ENCODE assay signal across 8 mouse cellular contexts in genomic region chr13:64248775-64249524, GRCm38 (mm10). TPM values are rescaled to one million over a fixed set of nuclear protein-coding genes. Genes with fewer than 3 reads are reported as not detected.
DNase-seq lines count a peak whose midpoint lies in the region; ATAC-seq and TF ChIP-seq lines count a peak whose summit lies in the region.

No protein-coding gene starts in this region.

- peak; percentile 96 for TF ChIP-seq CTCF in C2C12 (IDR thresholded peaks at IDR 0.05; ENCODE audit: control insufficient read depth, insufficient read depth, insufficient read length)

- DNase-seq in brain, adult 2 months (ENCODE audit: low read depth, low spot score): peak; percentile 82
- DNase-seq in liver, embryonic 11.5 days (ENCODE audit: low spot score): peak; percentile 88
- DNase-seq in spleen, postnatal 4 days (ENCODE audit: low spot score in 2 of 2): peak; percentile 89 to 97

- peak; percentile 98 for ATAC-seq in erythroblast, adult 5-6 weeks (replicated peaks; ENCODE audit: low FRiP score, poor library complexity, severe bottlenecking)
- peak; percentile 80 for ATAC-seq in heart, embryonic 11.5 days (replicated peaks; ENCODE audit: insufficient number of reproducible peaks, low FRiP score, low TSS enrichment)
- ATAC-seq in kidney, embryonic 16.5 days (ENCODE audit: low FRiP score, low TSS enrichment): peak; percentile 87
- ATAC-seq in liver, embryonic 11.5 days (replicated peaks; ENCODE audit: low FRiP score): peak; percentile 85

- H3K9ac ChIP-seq in heart, embryonic 11.5 days (ENCODE audit: low read depth, low read length): peak overlapping the region; percentile 85
- H3K9ac ChIP-seq in kidney, embryonic 16.5 days (replicated peaks; ENCODE audit: low read length): peak overlapping the region; percentile 71
- peak overlapping the region; percentile 92 for H3K9ac ChIP-seq in liver, embryonic 11.5 days (ENCODE audit: low read depth, low read length)

- peak overlapping the region; percentile 33 for H3K4me3 ChIP-seq in C2C12 (ENCODE audit: insufficient read depth, poor library complexity, severe bottlenecking)
- peak overlapping the region; percentile 70 for H3K4me3 ChIP-seq in heart, embryonic 11.5 days (ENCODE audit: low read depth, low read length)
- peak overlapping the region; percentile 61 for H3K4me3 ChIP-seq in kidney, embryonic 16.5 days (ENCODE audit: low read length)
- H3K4me3 ChIP-seq in liver, embryonic 11.5 days (ENCODE audit: low read depth, low read length): peak overlapping the region; percentile 74
- peak overlapping the region; percentile 43 for H3K4me3 ChIP-seq in myocyte

- peak overlapping the region; percentile 86 for H3ac ChIP-seq in C2C12 (ENCODE audit: control insufficient read depth, insufficient read length, low read depth)
- peak overlapping the region; percentile 9 for H3ac ChIP-seq in myocyte (ENCODE audit: control insufficient read depth, insufficient read length)

- H3K9me3 ChIP-seq in heart, embryonic 11.5 days (replicated peaks; ENCODE audit: control insufficient read depth, low read length): no peaks in the 10 kb centered on the region
- H3K9me3 ChIP-seq in kidney, embryonic 16.5 days (ENCODE audit: low read length): no peaks in the 10 kb centered on the region
- H3K9me3 ChIP-seq in liver, embryonic 11.5 days (ENCODE audit: control insufficient read depth, low read length): no peaks in the 10 kb centered on the region

- H3K79me3 ChIP-seq in C2C12 (ENCODE audit: low read depth): peaks cover 17% of the 10 kb centered on the region

- peaks cover 8% of the 10 kb centered on the region; the same call in 1 of the 2 replicates for H3K4me1 ChIP-seq in heart, embryonic 11.5 days (ENCODE audit: control insufficient read depth, insufficient read depth, low read length)
- peaks cover 6% of the 10 kb centered on the region; the same call in 1 of the 2 replicates for H3K4me1 ChIP-seq in kidney, embryonic 16.5 days (ENCODE audit: insufficient read depth, low read length)
- H3K4me1 ChIP-seq in liver, embryonic 11.5 days (replicated peaks; ENCODE audit: control insufficient read depth, insufficient read depth, low read length): peaks cover 21% of the 10 kb centered on the region

- WGBS in heart, embryonic 11.5 days (ENCODE audit: insufficient replicate concordance): 8% methylated on average over 22 of the region's 22 CpGs
- 8% methylated on average over 22 of the region's 22 CpGs for WGBS in kidney, embryonic 16.5 days
- 6% methylated on average over 22 of the region's 22 CpGs for WGBS in liver, embryonic 11.5 days

- H3K27me3 ChIP-seq in C2C12 (ENCODE audit: control insufficient read depth, insufficient read depth, insufficient read length): no peaks in the 10 kb centered on the region
- H3K27me3 ChIP-seq in heart, embryonic 11.5 days (ENCODE audit: control insufficient read depth, insufficient read depth, low read length): no peaks in the 10 kb centered on the region
- H3K27me3 ChIP-seq in kidney, embryonic 16.5 days (ENCODE audit: insufficient read depth, low read length): no peaks in the 10 kb centered on the region
- H3K27me3 ChIP-seq in liver, embryonic 11.5 days (replicated peaks; ENCODE audit: control insufficient read depth, insufficient read depth, low read length): no peaks in the 10 kb centered on the region
- H3K27me3 ChIP-seq in myocyte (ENCODE audit: control insufficient read depth, insufficient read depth, insufficient read length): no peaks in the 10 kb centered on the region

- H3K27ac ChIP-seq in heart, embryonic 11.5 days (ENCODE audit: low read depth, low read length): peak overlapping the region; percentile 87
- peak overlapping the region; percentile 30 for H3K27ac ChIP-seq in kidney, embryonic 16.5 days (ENCODE audit: low read length)
- peak overlapping the region; percentile 91 for H3K27ac ChIP-seq in liver, embryonic 11.5 days (ENCODE audit: low read depth, low read length)

- peak; percentile 29 for TF ChIP-seq POLR2A in myocyte (IDR thresholded peaks at IDR 0.05; ENCODE audit: insufficient read length, low read depth)

- H3K4me2 ChIP-seq in heart, embryonic 11.5 days: peak overlapping the region; percentile 97
- H3K4me2 ChIP-seq in kidney, embryonic 16.5 days (replicated peaks; ENCODE audit: low read depth, low read length): peak overlapping the region; percentile 78
- peak overlapping the region; percentile 99 for H3K4me2 ChIP-seq in liver, embryonic 11.5 days
- H3K4me2 ChIP-seq in myocyte (ENCODE audit: low read depth): peak overlapping the region; percentile 94

- H3K79me2 ChIP-seq in C2C12 (ENCODE audit: control insufficient read depth, insufficient read depth): peaks cover 50% of the 10 kb centered on the region
- peaks cover 24% of the 10 kb centered on the region for H3K79me2 ChIP-seq in myocyte (ENCODE audit: control insufficient read depth, insufficient read depth)

- H3K36me3 ChIP-seq in C2C12 (ENCODE audit: control insufficient read depth, insufficient read depth) (no peaks in the 10 kb centered on the region), myocyte (ENCODE audit: control insufficient read depth, insufficient read depth) (no peaks in the 10 kb centered on the region)
- H3K36me3 ChIP-seq in heart, embryonic 11.5 days (ENCODE audit: control insufficient read depth, insufficient read depth, low read length): no peaks in the 10 kb centered on the region; the same call in 1 of the 2 replicates
- no peaks in the 10 kb centered on the region for H3K36me3 ChIP-seq in kidney, embryonic 16.5 days (ENCODE audit: insufficient read depth, low read length)
- H3K36me3 ChIP-seq in liver, embryonic 11.5 days (ENCODE audit: control insufficient read depth, insufficient read depth, low read length): no peaks in the 10 kb centered on the region

TF ChIP-seq in C2C12, 6 proteins besides CTCF, POLR2A, EP300 and RAD21:
- TF ChIP-seq MAX (IDR thresholded peaks at IDR 0.05): no peak
- TF ChIP-seq MYOG (IDR thresholded peaks at IDR 0.05; ENCODE audit: control insufficient read depth, extremely low read depth, insufficient read length): no peak
- no peak for TF ChIP-seq CEBPB (IDR thresholded peaks at IDR 0.05; ENCODE audit: low read depth)
- no peak for TF ChIP-seq USF1 (IDR thresholded peaks at IDR 0.05; ENCODE audit: low read depth)
- no peak for TF ChIP-seq FOSL1 (IDR thresholded peaks at IDR 0.05; ENCODE audit: insufficient read depth, low read length, poor library complexity, severe bottlenecking)
- no peak for TF ChIP-seq MYOD1 (IDR thresholded peaks at IDR 0.05; ENCODE audit: control insufficient read depth, insufficient read length, low read depth)

TF ChIP-seq in myocyte, 11 proteins besides CTCF, POLR2A, EP300 and RAD21:
- no peak for TF ChIP-seq TCF12 (IDR thresholded peaks at IDR 0.05; ENCODE audit: insufficient read depth, poor library complexity, severe bottlenecking)
- no peak for TF ChIP-seq USF1 (IDR thresholded peaks at IDR 0.05; ENCODE audit: low read depth)
- TF ChIP-seq POLR2AphosphoS2 (IDR thresholded peaks at IDR 0.05; ENCODE audit: insufficient read length, low read depth): no peak
- no peak for TF ChIP-seq MYOD1 (IDR thresholded peaks at IDR 0.05; ENCODE audit: control insufficient read depth in 1 of 3, insufficient read length in 2 of 3, low read depth in 2 of 3)
- no peak for TF ChIP-seq TCF3 (IDR thresholded peaks at IDR 0.05; ENCODE audit: insufficient read length, low read depth)
- no peak for TF ChIP-seq E2F4 (IDR thresholded peaks at IDR 0.05; ENCODE audit: insufficient read depth)

RNA-seq across cellular contexts. Expression of gene Cdc14b, which starts 26.1 kb away (rescaled TPM):
- 4.7 TPM for polyA plus RNA-seq in C2C12 (2012; fragmentation: generic; extraction: Trizol)
- total RNA-seq in erythroblast, adult 5-6 weeks (2015; ENCODE audit: low replicate concordance): 0.63 and 1.2 TPM in 2 replicates
- 0.51 TPM in 1 of 2 replicates, not detected in the other for total RNA-seq in erythroblast, adult 5-6 weeks (2017; ENCODE audit: low replicate concordance)
- polyA plus RNA-seq in heart, embryonic 11.5 days (2014; fragmentation: Nextera tagmentation; extraction: Ambion mirVana): 21.6 and 29.5 TPM in 2 replicates
- polyA plus RNA-seq in kidney, embryonic 16.5 days (2015; fragmentation: Nextera tagmentation; extraction: Ambion mirVana): 16.1 and 16.9 TPM in 2 replicates
- 16.6 and 17.5 TPM in 2 replicates for polyA plus RNA-seq in liver, embryonic 11.5 days (2014; fragmentation: Nextera tagmentation; extraction: Ambion mirVana)
- polyA plus RNA-seq in myocyte (2012; fragmentation: generic; extraction: Trizol): 4.4 TPM

Comparison
In these comparisons a context has a peak if more than half of its experiments do, and no peak if none do; other contexts are left out.
1. Peak in every context shown above with its lines: DNase-seq, ATAC-seq, H3K4me3 ChIP-seq and H3K27ac ChIP-seq.
2. H3K27ac ChIP-seq: peak in every context shown above with its lines; median percentile 91 in liver, embryonic 11.5 days; 87 in heart, embryonic 11.5 days; 30 in kidney, embryonic 16.5 days.